ENCODE assay signal across 8 mouse cellular contexts in the genomic region with DNA sequence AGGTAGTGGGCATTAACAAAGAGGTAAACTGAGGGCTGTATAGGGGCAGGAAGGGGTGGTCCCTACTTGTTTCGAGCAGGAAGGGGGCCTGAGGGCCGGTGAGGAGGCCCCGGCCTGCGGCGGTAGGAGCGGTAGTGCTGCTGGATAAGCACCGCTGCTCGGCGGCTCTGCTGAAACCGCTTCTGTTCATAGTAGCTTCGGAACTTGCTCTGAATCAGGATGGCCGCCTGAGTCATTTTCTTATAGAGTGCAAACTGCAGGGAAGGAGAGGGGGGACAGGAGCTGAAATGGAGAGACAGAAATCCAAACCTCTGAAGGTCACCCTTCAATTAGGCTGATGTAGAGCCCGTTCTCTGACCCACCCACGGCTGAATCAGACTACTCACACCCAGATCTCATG. TPM values are rescaled to one million over a fixed set of nuclear protein-coding genes. Genes with fewer than 3 reads are reported as not detected.
A peak's percentile ranks its signal among the peaks of the same experiment; 100 is the strongest.
DNase-seq lines count a peak whose midpoint lies in the region; ATAC-seq and TF ChIP-seq lines count a peak whose summit lies in the region.

No protein-coding gene starts in this region.

- peak overlapping the region; percentile 88 for H3K4me2 ChIP-seq in lung, embryonic 15.5 days
- peak overlapping the region; percentile 68 for H3K4me2 ChIP-seq in embryonic facial prominence, embryonic 11.5 days (ENCODE audit: low read depth, low read length)
- H3K4me2 ChIP-seq in hindbrain, postnatal 0 days (ENCODE audit: low read depth, low read length), result peak overlapping the region; percentile 92
- peak overlapping the region; percentile 93 for H3K4me2 ChIP-seq in midbrain, embryonic 13.5 days (replicated peaks)

- DNase-seq in lung, postnatal 36 days, result no peak
- no peak for DNase-seq in embryonic facial prominence, embryonic 11.5 days (ENCODE audit: low spot score)
- DNase-seq in hindbrain, postnatal 0 days (ENCODE audit: low spot score), result no peak
- no peak for DNase-seq in right cerebral cortex, adult 18-20 months
- no peak for DNase-seq in layer of hippocampus, adult 11-12 months (ENCODE audit: low spot score)
- DNase-seq in gastrocnemius, adult 8-10 months (ENCODE audit: low spot score in 2 of 2), result no peak

- no peaks in the 10 kb centered on the region for H3K27me3 ChIP-seq in lung, embryonic 15.5 days
- H3K27me3 ChIP-seq in embryonic facial prominence, embryonic 11.5 days (ENCODE audit: control insufficient read depth, insufficient read depth, low read length), result no peaks in the 10 kb centered on the region
- H3K27me3 ChIP-seq in hindbrain, postnatal 0 days (ENCODE audit: insufficient read depth, low read length), result no peaks in the 10 kb centered on the region
- H3K27me3 ChIP-seq in midbrain, embryonic 13.5 days, result no peaks in the 10 kb centered on the region

- peak overlapping the region; percentile 58 for H3K9ac ChIP-seq in lung, embryonic 15.5 days
- peak overlapping the region; percentile 71 for H3K9ac ChIP-seq in embryonic facial prominence, embryonic 11.5 days (replicated peaks; ENCODE audit: low read length)
- peak overlapping the region; percentile 73 for H3K9ac ChIP-seq in hindbrain, postnatal 0 days (replicated peaks; ENCODE audit: low read length)
- peak overlapping the region; percentile 76 for H3K9ac ChIP-seq in midbrain, embryonic 13.5 days (replicated peaks)

- peaks cover 23% of the 10 kb centered on the region for H3K4me1 ChIP-seq in lung, embryonic 15.5 days
- H3K4me1 ChIP-seq in embryonic facial prominence, embryonic 11.5 days (ENCODE audit: control insufficient read depth, insufficient read depth, low read length), result no peaks in the 10 kb centered on the region
- H3K4me1 ChIP-seq in hindbrain, postnatal 0 days (ENCODE audit: insufficient read depth, low read length), result peaks cover 4% of the 10 kb centered on the region; the same call in 1 of the 2 replicates
- H3K4me1 ChIP-seq in midbrain, embryonic 13.5 days (replicated peaks), result peaks cover 37% of the 10 kb centered on the region

- H3K4me3 ChIP-seq in lung, embryonic 15.5 days, result peak overlapping the region; percentile 73
- H3K4me3 ChIP-seq in embryonic facial prominence, embryonic 11.5 days (ENCODE audit: low read depth, low read length), result peak overlapping the region; percentile 49
- peak overlapping the region; percentile 58 for H3K4me3 ChIP-seq in hindbrain, postnatal 0 days (ENCODE audit: low read length)
- peak overlapping the region; percentile 72 for H3K4me3 ChIP-seq in midbrain, embryonic 13.5 days (replicated peaks)

- no peak for TF ChIP-seq CTCF in hindbrain, postnatal 0 days (IDR thresholded peaks at IDR 0.05; ENCODE audit: low read depth)

- ATAC-seq in lung, embryonic 15.5 days (ENCODE audit: borderline replicate concordance, extremely low read depth, low FRiP score, low TSS enrichment), result no peak
- ATAC-seq in embryonic facial prominence, embryonic 11.5 days (replicated peaks; ENCODE audit: insufficient number of reproducible peaks, low FRiP score, low TSS enrichment, low read depth), result no peak
- no peak for ATAC-seq in hindbrain, postnatal 0 days
- ATAC-seq in midbrain, embryonic 13.5 days, result no peak

- whole genome bisulfite sequencing in lung, embryonic 15.5 days, result 33% methylated on average over 14 of the region's 14 CpGs
- 42% methylated on average over 14 of the region's 14 CpGs for WGBS in embryonic facial prominence, embryonic 11.5 days
- 37% methylated on average over 14 of the region's 14 CpGs for WGBS in hindbrain, postnatal 0 days
- WGBS in midbrain, embryonic 13.5 days, result 36% methylated on average over 14 of the region's 14 CpGs

- H3K9me3 ChIP-seq in lung, embryonic 15.5 days, result no peaks in the 10 kb centered on the region
- no peaks in the 10 kb centered on the region for H3K9me3 ChIP-seq in embryonic facial prominence, embryonic 11.5 days (replicated peaks; ENCODE audit: control insufficient read depth, low read length)
- H3K9me3 ChIP-seq in hindbrain, postnatal 0 days (ENCODE audit: low read length), result no peaks in the 10 kb centered on the region
- no peaks in the 10 kb centered on the region for H3K9me3 ChIP-seq in midbrain, embryonic 13.5 days

- H3K27ac ChIP-seq in lung, embryonic 15.5 days, result peak overlapping the region; percentile 99
- 0 out of 2 replicates have a peak overlapping the region, but pooled peaks have one; percentile 5 for H3K27ac ChIP-seq in embryonic facial prominence, embryonic 11.5 days (replicated peaks; ENCODE audit: low read depth, low read length)
- H3K27ac ChIP-seq in hindbrain, postnatal 0 days, result peak overlapping the region; percentile 98
- H3K27ac ChIP-seq in midbrain, embryonic 13.5 days, result peak overlapping the region; percentile 98

- H3K36me3 ChIP-seq in lung, embryonic 15.5 days, result peaks cover 32% of the 10 kb centered on the region
- no peaks in the 10 kb centered on the region; the same call in 1 of the 2 replicates for H3K36me3 ChIP-seq in embryonic facial prominence, embryonic 11.5 days (replicated peaks; ENCODE audit: control insufficient read depth, insufficient read depth, low read depth, low read length)
- H3K36me3 ChIP-seq in hindbrain, postnatal 0 days (ENCODE audit: insufficient read depth, low read length), result peaks cover 2% of the 10 kb centered on the region; the same call in 1 of the 2 replicates
- H3K36me3 ChIP-seq in midbrain, embryonic 13.5 days, result peaks cover 40% of the 10 kb centered on the region

RNA-seq across cellular contexts. Expression of a gene that starts 1.3 kb away (rescaled TPM):
- 170 TPM in 2 replicates for polyA plus RNA-seq in lung, embryonic 15.5 days (2015; fragmentation: Nextera tagmentation; extraction: Ambion mirVana)
- polyA plus RNA-seq in embryonic facial prominence, embryonic 11.5 days (2014; fragmentation: Nextera tagmentation; extraction: Ambion mirVana), result 107 and 118 TPM in 2 replicates
- total RNA-seq in hindbrain, postnatal 0 days (2014; rRNA removed), result 31.9 and 43.1 TPM in 2 replicates
- polyA plus RNA-seq in hindbrain, postnatal 0 days (2015; fragmentation: Nextera tagmentation; extraction: Ambion mirVana), result 138 and 142 TPM in 2 replicates
- polyA plus RNA-seq in midbrain, embryonic 13.5 days (2015; fragmentation: Nextera tagmentation; extraction: Ambion mirVana), result 180 and 181 TPM in 2 replicates
- 10 to 100 TPM; 77.0 to 99.5 (median 81.7) TPM for total RNA-seq in gastrocnemius, adult 8-10 months (2022)

RNA-seq across cellular contexts. Expression of a gene that starts 13.5 kb away (rescaled TPM):
- polyA plus RNA-seq in lung, embryonic 15.5 days (2015; fragmentation: Nextera tagmentation; extraction: Ambion mirVana), result 27.9 and 33.3 TPM in 2 replicates
- 30.7 and 40.4 TPM in 2 replicates for polyA plus RNA-seq in embryonic facial prominence, embryonic 11.5 days (2014; fragmentation: Nextera tagmentation; extraction: Ambion mirVana)
- 12.4 and 17.7 TPM in 2 replicates for total RNA-seq in hindbrain, postnatal 0 days (2014; rRNA removed)
- polyA plus RNA-seq in hindbrain, postnatal 0 days (2015; fragmentation: Nextera tagmentation; extraction: Ambion mirVana), result 5.9 and 8.3 TPM in 2 replicates
- 8.0 and 9.5 TPM in 2 replicates for polyA plus RNA-seq in midbrain, embryonic 13.5 days (2015; fragmentation: Nextera tagmentation; extraction: Ambion mirVana)
- 1,000 to 10,000 TPM; 7,027 to 9,270 (median 7,380) TPM for total RNA-seq in gastrocnemius, adult 8-10 months (2022)

RNA-seq across cellular contexts. Expression of a gene that starts 16.0 kb away (rescaled TPM):
- polyA plus RNA-seq in lung, embryonic 15.5 days (2015; fragmentation: Nextera tagmentation; extraction: Ambion mirVana), result 1,970 and 2,089 TPM in 2 replicates
- polyA plus RNA-seq in embryonic facial prominence, embryonic 11.5 days (2014; fragmentation: Nextera tagmentation; extraction: Ambion mirVana), result 1,669 and 1,679 TPM in 2 replicates
- 460 and 560 TPM in 2 replicates for total RNA-seq in hindbrain, postnatal 0 days (2014; rRNA removed)
- polyA plus RNA-seq in hindbrain, postnatal 0 days (2015; fragmentation: Nextera tagmentation; extraction: Ambion mirVana), result 606 and 634 TPM in 2 replicates
- 785 and 825 TPM in 2 replicates for polyA plus RNA-seq in midbrain, embryonic 13.5 days (2015; fragmentation: Nextera tagmentation; extraction: Ambion mirVana)
- 100 to 1,000 TPM; 218 to 265 (median 251) TPM for total RNA-seq in gastrocnemius, adult 8-10 months (2022)

RNA-seq across cellular contexts. Expression of a gene that starts 17.4 kb away (rescaled TPM):
- 11.8 and 12.8 TPM in 2 replicates for polyA plus RNA-seq in lung, embryonic 15.5 days (2015; fragmentation: Nextera tagmentation; extraction: Ambion mirVana)
- polyA plus RNA-seq in embryonic facial prominence, embryonic 11.5 days (2014; fragmentation: Nextera tagmentation; extraction: Ambion mirVana), result 4.4 and 7.3 TPM in 2 replicates
- 23.2 and 26.7 TPM in 2 replicates for total RNA-seq in hindbrain, postnatal 0 days (2014; rRNA removed)
- polyA plus RNA-seq in hindbrain, postnatal 0 days (2015; fragmentation: Nextera tagmentation; extraction: Ambion mirVana), result 24.5 and 24.6 TPM in 2 replicates
- 15.3 and 16.4 TPM in 2 replicates for polyA plus RNA-seq in midbrain, embryonic 13.5 days (2015; fragmentation: Nextera tagmentation; extraction: Ambion mirVana)
- 10 to 100 TPM; 35.2 to 43.1 (median 39.3) TPM for total RNA-seq in gastrocnemius, adult 8-10 months (2022)

RNA-seq across cellular contexts. Expression of a gene that starts 23.2 kb away (rescaled TPM):
- polyA plus RNA-seq in lung, embryonic 15.5 days (2015; fragmentation: Nextera tagmentation; extraction: Ambion mirVana), result 150 and 162 TPM in 2 replicates
- 144 and 150 TPM in 2 replicates for polyA plus RNA-seq in embryonic facial prominence, embryonic 11.5 days (2014; fragmentation: Nextera tagmentation; extraction: Ambion mirVana)
- total RNA-seq in hindbrain, postnatal 0 days (2014; rRNA removed), result 154 and 160 TPM in 2 replicates
- 168 and 171 TPM in 2 replicates for polyA plus RNA-seq in hindbrain, postnatal 0 days (2015; fragmentation: Nextera tagmentation; extraction: Ambion mirVana)
- 169 and 170 TPM in 2 replicates for polyA plus RNA-seq in midbrain, embryonic 13.5 days (2015; fragmentation: Nextera tagmentation; extraction: Ambion mirVana)
- 100 to 1,000 TPM; 276 to 326 (median 293) TPM for total RNA-seq in gastrocnemius, adult 8-10 months (2022)

Comparison
In these comparisons a context has a peak if more than half of its experiments do, and no peak if none do; other contexts are left out.
1. H3K27ac ChIP-seq: peak in every context shown above with its lines; median percentile 99 in lung, embryonic 15.5 days; 98 in hindbrain, postnatal 0 days; 98 in midbrain, embryonic 13.5 days; 5 in embryonic facial prominence, embryonic 11.5 days.